Mouse (Mus musculus): Measurements from ENCODE around the gene Fbxl5. TPM values are rescaled to one million over a fixed set of nuclear protein-coding genes. Genes with fewer than 3 reads are reported as not detected.

Gene Fbxl5
- total and polyA plus RNA-seq, 3 experiments: 20.1 to 39.0 (median 32.6) TPM

- WGBS: 86% methylated on average over 2 of the region's 2 CpGs
These were observed 16.0 kb downstream of the Fbxl5 start for GRCm38 (mm10) chr5:43805401-43805800.

GRCm38 (mm10) chr5:43801798-43802197 lies 19.6 kb downstream of the Fbxl5 start:
- intact Hi-C loops (cut with DNase I): no loop called here
- 80% methylated on average over 4 of the region's 4 CpGs for WGBS

More at GRCm38 (mm10) chr5:43805401-43805800, 16.0 kb downstream of the Fbxl5 start:
- H3K4me3 ChIP-seq: no peak overlapping the region
- no peaks in the 10 kb centered on the region for H3K4me1 ChIP-seq (ENCODE audit: control insufficient read depth, insufficient read depth, low read length)
- intact Hi-C loops (cut with DNase I): no loop called here
- H3K27ac ChIP-seq: no peak overlapping the region
- no peak overlapping the region for H3K9ac ChIP-seq (ENCODE audit: low read depth, low read length)
- H3K27me3 ChIP-seq (ENCODE audit: control insufficient read depth, insufficient read depth, low read length): no peaks in the 10 kb centered on the region
- no peak for DNase-seq
- H3K79me2 ChIP-seq (replicated peaks; ENCODE audit: control insufficient read depth, insufficient read depth, low read length): no peaks in the 10 kb centered on the region
- H3K36me3 ChIP-seq (ENCODE audit: control insufficient read depth, insufficient read depth, low read length): no peaks in the 10 kb centered on the region
- TF ChIP-seq CTCF (IDR thresholded peaks at IDR 0.05) (no peak), EP300 (IDR thresholded peaks at IDR 0.05; ENCODE audit: insufficient read depth, low read depth, low read length) (no peak), POLR2A (IDR thresholded peaks at IDR 0.05; ENCODE audit: insufficient read depth, low read depth, low read length) (no peak)

DNA sequence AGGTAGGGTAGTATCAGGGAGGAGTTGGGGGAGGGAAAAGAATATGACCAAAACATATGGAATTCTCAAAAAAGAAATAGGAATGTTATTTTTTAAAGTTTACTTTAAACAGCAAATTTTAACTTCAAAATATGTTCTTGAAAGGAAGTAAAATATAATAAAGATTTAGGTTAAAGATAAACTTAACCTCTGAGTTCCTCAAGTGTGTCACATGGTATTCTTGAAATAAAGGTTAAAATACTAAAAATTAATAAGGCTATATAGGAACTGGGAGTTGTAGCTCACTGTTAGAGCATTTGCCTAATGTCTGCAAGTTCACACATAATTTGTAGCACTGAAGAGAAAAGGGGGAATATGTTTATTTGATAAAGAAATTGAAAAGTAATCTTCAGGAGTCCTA lies 20.2 kb downstream of the Fbxl5 start:
- no peaks in the 10 kb centered on the region for H3K27me3 ChIP-seq (ENCODE audit: control insufficient read depth, insufficient read depth, low read length)
- DNase-seq: no peak
- H3K9ac ChIP-seq (ENCODE audit: low read depth, low read length): no peak overlapping the region
- H3K79me2 ChIP-seq (replicated peaks; ENCODE audit: control insufficient read depth, insufficient read depth, low read length): no peaks in the 10 kb centered on the region
- no peak for TF ChIP-seq EP300 (IDR thresholded peaks at IDR 0.05; ENCODE audit: insufficient read depth, low read depth, low read length)
- H3K4me1 ChIP-seq (ENCODE audit: control insufficient read depth, insufficient read depth, low read length): no peaks in the 10 kb centered on the region
- H3K36me3 ChIP-seq (ENCODE audit: control insufficient read depth, insufficient read depth, low read length): no peaks in the 10 kb centered on the region
- intact Hi-C loops (cut with DNase I): no loop called here
- H3K4me3 ChIP-seq: no peak overlapping the region
- no peak overlapping the region for H3K27ac ChIP-seq

More at GRCm38 (mm10) chr5:43801798-43802197, 19.6 kb downstream of the Fbxl5 start:
- Histone ChIP-seq H3K36me3 (ENCODE audit: control insufficient read depth, insufficient read depth, low read length) (no peaks in the 10 kb centered on the region), H3K27ac (no peak overlapping the region), H3K9ac (ENCODE audit: low read depth, low read length) (no peak overlapping the region), H3K27me3 (ENCODE audit: control insufficient read depth, insufficient read depth, low read length) (no peaks in the 10 kb centered on the region), H3K79me2 (replicated peaks; ENCODE audit: control insufficient read depth, insufficient read depth, low read length) (no peaks in the 10 kb centered on the region), H3K4me3 (no peak overlapping the region), H3K4me1 (ENCODE audit: control insufficient read depth, insufficient read depth, low read length) (no peaks in the 10 kb centered on the region)
- no peak for TF ChIP-seq EP300 (IDR thresholded peaks at IDR 0.05; ENCODE audit: insufficient read depth, low read depth, low read length)
- no peak for TF ChIP-seq POLR2A (IDR thresholded peaks at IDR 0.05; ENCODE audit: insufficient read depth, low read depth, low read length)
- TF ChIP-seq CTCF (IDR thresholded peaks at IDR 0.05): no peak
- DNase-seq: no peak

DNA sequence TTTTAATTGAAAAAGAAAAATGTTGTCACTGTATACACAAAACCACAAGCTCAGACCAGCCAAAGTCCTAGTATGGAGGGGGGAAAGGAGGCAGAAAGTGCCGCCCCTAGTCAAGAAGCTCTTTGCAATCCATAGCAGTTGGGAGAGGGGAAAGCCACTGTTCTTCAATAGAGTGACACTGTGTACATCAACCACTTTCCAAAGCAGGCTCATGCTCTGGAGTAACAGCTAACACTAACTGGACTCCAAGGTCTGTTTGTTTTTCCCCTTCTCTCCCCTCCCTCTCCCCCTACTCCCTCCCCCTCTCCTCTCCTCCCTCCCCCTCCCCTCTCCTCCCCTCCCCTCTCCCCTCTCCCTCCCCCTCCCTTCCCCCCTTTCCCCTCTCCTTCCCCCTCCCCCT lies 20.7 kb downstream of the Fbxl5 start:
- H3K4me1 ChIP-seq (ENCODE audit: control insufficient read depth, insufficient read depth, low read length): no peaks in the 10 kb centered on the region
- no peak overlapping the region for H3K4me3 ChIP-seq
- DNase-seq: no peak
- no peaks in the 10 kb centered on the region for H3K27me3 ChIP-seq (ENCODE audit: control insufficient read depth, insufficient read depth, low read length)
- no peak overlapping the region for H3K9ac ChIP-seq (ENCODE audit: low read depth, low read length)
- no peak overlapping the region for H3K27ac ChIP-seq
- H3K36me3 ChIP-seq (ENCODE audit: control insufficient read depth, insufficient read depth, low read length): no peaks in the 10 kb centered on the region
- TF ChIP-seq POLR2A (IDR thresholded peaks at IDR 0.05; ENCODE audit: insufficient read depth, low read depth, low read length) (no peak), EP300 (IDR thresholded peaks at IDR 0.05; ENCODE audit: insufficient read depth, low read depth, low read length) (no peak), CTCF (IDR thresholded peaks at IDR 0.05) (no peak)
- intact Hi-C loops (cut with DNase I): no loop called here
- WGBS: 94% methylated on average over 1 of the region's 1 CpGs
- H3K79me2 ChIP-seq (replicated peaks; ENCODE audit: control insufficient read depth, insufficient read depth, low read length): no peaks in the 10 kb centered on the region

- H3K4me3 ChIP-seq: no peak overlapping the region
- TF ChIP-seq POLR2A (IDR thresholded peaks at IDR 0.05; ENCODE audit: insufficient read depth, low read depth, low read length): no peak
- no peak for TF ChIP-seq EP300 (IDR thresholded peaks at IDR 0.05; ENCODE audit: insufficient read depth, low read depth, low read length)
- no peak for TF ChIP-seq CTCF (IDR thresholded peaks at IDR 0.05)
- no peak overlapping the region for H3K9ac ChIP-seq (ENCODE audit: low read depth, low read length)
- intact Hi-C loops (cut with DNase I): no loop called here
- H3K36me3 ChIP-seq (ENCODE audit: control insufficient read depth, insufficient read depth, low read length): no peaks in the 10 kb centered on the region
- DNase-seq: no peak
- H3K79me2 ChIP-seq (replicated peaks; ENCODE audit: control insufficient read depth, insufficient read depth, low read length): no peaks in the 10 kb centered on the region
- WGBS: 56% methylated on average over 5 of the region's 5 CpGs
- H3K27me3 ChIP-seq (ENCODE audit: control insufficient read depth, insufficient read depth, low read length): no peaks in the 10 kb centered on the region
- H3K27ac ChIP-seq: no peak overlapping the region
- no peaks in the 10 kb centered on the region for H3K4me1 ChIP-seq (ENCODE audit: control insufficient read depth, insufficient read depth, low read length)
These were observed 21.9 kb downstream of the Fbxl5 start for GRCm38 (mm10) chr5:43799530-43799929.

GRCm38 (mm10) chr5:43792354-43792753 lies 29.1 kb downstream of the Fbxl5 start:
- 61% methylated on average over 5 of the region's 5 CpGs for WGBS

More at GRCm38 (mm10) chr5:43792354-43792753, 29.1 kb downstream of the Fbxl5 start:
- Histone ChIP-seq H3K4me3 (no peak overlapping the region), H3K27me3 (ENCODE audit: control insufficient read depth, insufficient read depth, low read length) (no peaks in the 10 kb centered on the region), H3K4me1 (ENCODE audit: control insufficient read depth, insufficient read depth, low read length) (no peaks in the 10 kb centered on the region), H3K27ac (no peak overlapping the region), H3K9ac (ENCODE audit: low read depth, low read length) (no peak overlapping the region), H3K36me3 (ENCODE audit: control insufficient read depth, insufficient read depth, low read length) (no peaks in the 10 kb centered on the region), H3K79me2 (replicated peaks; ENCODE audit: control insufficient read depth, insufficient read depth, low read length) (no peaks in the 10 kb centered on the region)
- intact Hi-C loops (cut with DNase I): no loop called here
- TF ChIP-seq EP300 (IDR thresholded peaks at IDR 0.05; ENCODE audit: insufficient read depth, low read depth, low read length): no peak
- no peak for TF ChIP-seq CTCF (IDR thresholded peaks at IDR 0.05)
- TF ChIP-seq POLR2A (IDR thresholded peaks at IDR 0.05; ENCODE audit: insufficient read depth, low read depth, low read length): no peak
- DNase-seq: no peak
